Mouse (Mus musculus): ENCODE measurements around the gene Smoc2.
A peak's percentile ranks its signal among the peaks of the same experiment; 100 is the strongest.

Gene Smoc2

DNA sequence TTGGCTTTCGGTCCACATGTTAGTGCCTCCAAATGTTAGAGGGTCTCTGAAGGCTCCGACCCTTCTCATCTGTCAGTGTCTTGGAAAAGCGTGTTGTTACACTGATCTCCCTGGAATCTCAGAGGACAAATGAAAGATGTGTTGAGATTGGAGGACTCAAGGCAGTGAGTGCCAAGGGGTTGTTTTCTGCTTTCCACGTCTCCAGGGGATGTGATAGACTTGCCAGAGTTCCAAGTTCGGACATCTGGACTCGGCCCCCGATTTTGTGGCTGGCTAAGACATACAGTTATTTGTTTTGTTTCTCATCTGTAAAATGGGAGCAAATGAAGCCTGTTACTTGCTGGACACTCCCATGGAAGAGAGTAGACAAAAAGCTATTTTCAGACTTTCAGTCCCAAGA, 2.0 kb upstream of the Smoc2 start:
- DNase-seq (ENCODE audit: low spot score): no peak

- no peak for DNase-seq (ENCODE audit: low spot score)
These were observed 627 bp downstream of the Smoc2 start for GRCm38 (mm10) chr17:14279966-14280300.

DNA sequence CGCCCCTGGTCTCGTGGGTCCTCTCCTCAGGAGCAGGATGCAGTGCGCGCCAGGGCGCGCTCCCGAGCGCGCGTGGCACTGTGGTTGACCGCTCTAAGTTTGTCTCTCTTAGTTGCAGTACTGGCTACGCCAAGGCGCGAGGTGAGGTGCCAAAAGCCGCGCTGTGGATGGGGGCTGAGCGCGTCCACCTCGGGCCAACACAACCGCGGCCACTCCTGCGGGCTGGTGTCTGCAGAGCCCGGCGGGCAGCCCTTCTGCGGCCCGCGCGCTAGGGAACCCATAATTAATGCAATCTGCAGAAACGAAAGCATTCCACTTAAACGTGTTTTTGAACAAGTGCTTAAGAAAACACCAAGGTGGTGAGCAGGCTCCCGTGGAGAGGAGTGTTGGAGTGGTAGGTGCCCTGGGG, 1.1 kb downstream of the Smoc2 start:
- DNase-seq (ENCODE audit: low spot score): peak; percentile 11

DNA sequence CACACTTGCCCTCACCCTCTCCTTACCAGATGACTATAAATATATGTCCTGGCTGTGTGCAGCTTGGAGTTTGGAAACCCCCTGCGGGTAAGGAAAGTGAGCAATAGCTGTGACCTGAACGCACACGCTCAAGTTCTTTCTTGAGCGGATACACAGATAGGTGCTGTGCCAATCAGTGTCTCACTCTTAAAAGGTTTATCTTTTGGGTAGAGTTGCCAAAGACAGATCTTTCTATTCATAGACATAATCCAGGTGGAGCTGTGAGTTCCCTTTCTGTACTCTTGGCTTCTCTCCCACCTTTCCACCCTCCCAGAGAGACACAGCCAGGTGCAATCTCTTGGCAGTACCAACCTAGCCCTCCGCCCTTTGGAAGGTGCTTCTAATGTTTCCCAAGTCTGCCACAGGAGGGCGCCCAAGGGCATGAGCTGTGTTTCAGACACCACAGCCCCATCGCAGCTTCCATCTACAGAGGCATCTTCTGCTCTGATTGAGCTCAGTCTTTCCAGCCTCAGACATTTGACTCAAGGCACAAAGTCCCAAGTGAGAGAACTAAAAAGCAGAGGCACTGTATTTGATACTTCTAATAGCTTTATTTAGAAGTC, 8.8 kb downstream of the Smoc2 start:
- DNase-seq (ENCODE audit: low spot score): peak; percentile 89

DNA sequence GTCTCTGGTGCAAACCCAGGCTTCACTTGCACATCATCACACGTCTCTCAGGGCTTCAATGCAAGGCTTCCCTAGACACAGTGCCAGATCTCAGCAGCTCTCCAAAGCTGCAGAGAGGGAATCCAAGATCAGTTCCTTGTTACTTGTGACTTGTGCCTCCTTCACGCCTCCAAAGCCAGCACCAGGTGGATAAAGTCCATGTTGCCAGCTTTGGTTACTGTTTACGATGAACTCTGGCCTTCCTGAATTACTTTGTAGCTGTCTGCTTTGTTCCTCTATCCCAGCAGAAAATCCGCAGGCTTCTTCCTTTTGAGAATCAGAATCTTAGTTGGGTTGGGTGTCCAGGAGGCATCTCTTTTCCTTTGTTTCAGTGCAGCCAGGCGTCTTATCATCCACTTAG, 14.3 kb downstream of the Smoc2 start:
- DNase-seq (ENCODE audit: low spot score): no peak

- DNase-seq (ENCODE audit: low spot score): no peak
These were observed 15.8 kb downstream of the Smoc2 start for GRCm38 (mm10) chr17:14295146-14295545.

- no peak for DNase-seq (ENCODE audit: low spot score)
These were observed 21.1 kb downstream of the Smoc2 start for GRCm38 (mm10) chr17:14300361-14300760.

DNA sequence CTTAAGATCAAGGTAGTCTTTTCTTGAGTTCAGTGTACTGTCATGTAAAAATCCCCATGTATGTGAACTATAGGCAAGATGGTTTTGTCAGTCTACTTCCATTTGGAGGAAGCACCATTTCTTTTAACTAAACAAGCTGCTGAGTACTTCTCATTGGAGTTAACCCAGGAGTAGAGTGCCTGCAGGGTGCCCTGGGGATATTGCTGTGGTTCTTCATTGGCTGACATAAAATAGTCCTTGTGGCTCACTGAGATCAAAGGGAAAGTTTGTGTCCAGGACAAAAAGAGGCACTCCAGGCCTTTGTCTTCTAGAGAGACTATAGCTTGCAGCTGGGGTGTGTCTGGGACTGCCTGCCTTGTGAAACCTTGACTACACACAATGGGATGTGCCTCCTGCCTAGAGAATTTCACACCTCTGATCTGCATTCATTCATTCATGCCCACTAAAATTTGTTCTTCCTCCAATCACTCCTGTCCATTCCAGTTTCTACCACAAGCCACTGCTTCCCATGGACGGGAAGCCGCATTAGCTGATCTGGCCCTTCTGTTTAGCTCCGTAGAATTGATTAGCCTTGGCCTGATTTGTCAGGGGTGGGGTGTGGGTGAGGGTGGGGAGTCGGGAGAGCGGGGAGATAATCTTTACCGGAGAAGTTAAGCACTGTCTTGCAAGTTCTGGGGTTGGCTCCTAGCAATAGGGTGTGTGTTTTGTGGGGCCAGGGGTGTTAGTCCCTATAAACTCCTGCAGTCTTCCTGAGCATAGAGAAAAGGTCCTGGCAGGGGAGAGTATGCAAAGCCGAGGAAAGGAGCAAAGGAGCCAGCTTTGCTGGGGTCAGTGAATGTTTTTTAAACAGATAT, 22.4 kb downstream of the Smoc2 start:
- no peak for DNase-seq (ENCODE audit: low spot score)

GRCm38 (mm10) chr17:14302356-14302755, 23.1 kb downstream of the Smoc2 start:
- no peak for DNase-seq (ENCODE audit: low spot score)

GRCm38 (mm10) chr17:14303722-14304121, 24.4 kb downstream of the Smoc2 start:
- no peak for DNase-seq (ENCODE audit: low spot score)

DNA sequence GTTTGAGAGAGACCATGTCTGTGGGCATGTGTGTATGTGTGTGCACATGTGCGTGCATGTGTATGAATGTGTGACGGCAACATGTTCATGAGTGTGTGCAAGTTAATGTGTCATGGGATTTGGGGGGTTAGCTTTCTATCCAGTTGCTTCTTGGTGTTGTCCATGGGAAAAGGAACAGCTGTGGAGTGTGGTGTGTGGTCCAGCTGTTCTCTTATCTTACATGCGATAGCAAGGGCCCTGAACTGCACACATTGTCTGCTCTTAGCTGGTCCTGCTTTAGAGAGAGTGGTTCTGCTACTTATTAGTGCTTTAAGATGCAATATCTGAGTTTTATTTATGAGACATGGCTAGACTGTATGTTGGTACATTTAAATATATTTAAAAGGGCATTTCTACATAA, 30.6 kb downstream of the Smoc2 start:
- DNase-seq (ENCODE audit: low spot score): no peak

- no peak for DNase-seq (ENCODE audit: low spot score)
These were observed 33.1 kb downstream of the Smoc2 start for GRCm38 (mm10) chr17:14312440-14312839.

GRCm38 (mm10) chr17:14314308-14314707, 35.0 kb downstream of the Smoc2 start:
- DNase-seq (ENCODE audit: low spot score): no peak

GRCm38 (mm10) chr17:14316536-14316935, 37.2 kb downstream of the Smoc2 start:
- DNase-seq (ENCODE audit: low spot score): no peak

DNA sequence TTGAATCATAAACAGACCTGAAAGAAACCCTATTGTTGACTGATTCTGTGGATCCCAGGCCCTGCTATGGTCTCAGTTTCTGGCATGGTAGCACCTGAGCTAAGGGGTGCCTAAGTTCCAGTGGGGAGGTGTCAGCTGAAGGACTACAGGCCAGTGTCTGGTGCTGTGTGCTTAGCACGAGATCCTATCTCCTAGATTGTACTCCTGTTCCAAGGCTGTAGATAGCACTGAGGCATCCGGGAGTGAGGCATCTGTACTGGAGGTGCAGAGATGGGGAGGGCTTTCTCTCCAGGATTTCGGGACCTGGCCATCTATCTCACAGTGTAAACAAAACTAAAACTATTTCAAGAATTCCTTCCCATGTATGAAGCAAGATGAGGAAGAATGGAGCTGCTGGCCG, 38.1 kb downstream of the Smoc2 start:
- no peak for DNase-seq (ENCODE audit: low spot score)

DNA sequence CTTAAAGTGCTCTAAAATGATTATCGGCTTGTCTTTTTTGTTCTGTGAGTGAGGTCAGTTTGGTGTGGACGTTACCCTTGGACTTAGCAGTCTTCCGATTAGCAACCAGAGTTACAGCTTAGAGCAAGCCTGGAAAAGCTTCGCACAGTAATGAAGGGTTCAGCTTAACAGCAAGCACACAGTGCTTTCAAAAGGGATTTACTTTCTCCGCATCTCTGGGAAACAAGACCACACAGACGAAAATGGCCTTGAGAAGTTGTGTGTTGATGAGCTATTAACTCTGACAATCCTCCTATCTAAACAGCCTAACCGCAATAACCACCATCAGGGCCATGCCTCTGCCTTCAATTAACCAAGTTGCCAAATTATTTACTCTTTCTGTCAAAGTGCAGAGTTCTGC, 46.9 kb downstream of the Smoc2 start:
- DNase-seq (ENCODE audit: low spot score): no peak

DNA sequence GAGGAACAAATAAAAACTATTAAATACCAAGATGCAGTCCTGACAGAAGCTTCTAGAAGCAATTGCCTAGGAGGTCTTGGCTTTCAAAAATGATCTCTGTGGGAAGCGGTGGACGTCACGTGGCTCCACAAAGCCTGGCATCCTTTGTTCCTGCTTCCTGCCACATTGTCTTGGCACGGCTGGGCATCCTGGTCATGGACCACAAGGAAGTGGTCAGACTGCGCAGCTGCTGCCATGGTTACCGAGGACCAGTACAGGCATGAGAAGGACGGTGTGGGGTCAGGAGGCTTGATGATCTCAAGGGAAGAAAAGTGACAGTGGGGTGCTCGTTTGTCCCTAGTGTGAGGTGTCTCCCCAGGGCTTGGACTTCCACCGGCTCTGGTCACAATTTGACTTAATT, 48.7 kb downstream of the Smoc2 start:
- no peak for DNase-seq (ENCODE audit: low spot score)

GRCm38 (mm10) chr17:14330498-14330897, 51.2 kb downstream of the Smoc2 start:
- no peak for DNase-seq (ENCODE audit: low spot score)

DNA sequence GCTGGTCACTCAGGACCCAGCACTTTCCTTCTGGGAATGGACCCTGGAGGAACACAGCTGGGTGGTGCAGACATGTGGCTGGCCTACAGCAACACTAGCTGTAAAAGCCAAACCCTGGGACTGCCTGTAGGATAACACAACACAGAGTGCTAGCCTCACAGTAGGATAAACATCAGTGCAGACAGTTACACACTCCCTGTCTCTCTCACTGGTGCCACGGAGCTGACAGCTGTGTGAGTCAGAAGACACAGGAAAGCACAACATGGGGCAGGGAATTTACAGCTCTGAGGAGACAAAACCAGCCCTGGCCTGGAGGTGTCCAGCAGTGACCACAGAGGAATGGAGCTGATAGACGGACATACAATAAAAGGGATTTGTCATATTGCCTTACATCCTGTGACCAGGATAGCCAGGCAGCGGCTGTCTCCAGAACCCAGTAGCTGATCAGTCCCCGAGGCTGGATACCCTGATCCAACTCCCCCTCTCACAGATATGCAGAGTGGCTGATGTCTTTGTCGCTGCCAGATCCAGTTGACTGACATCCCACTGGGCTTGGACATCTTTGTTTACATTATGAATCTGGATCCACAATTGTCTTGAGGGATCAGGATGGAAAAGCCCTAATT, 60.7 kb downstream of the Smoc2 start:
- no peak for DNase-seq (ENCODE audit: low spot score)

DNA sequence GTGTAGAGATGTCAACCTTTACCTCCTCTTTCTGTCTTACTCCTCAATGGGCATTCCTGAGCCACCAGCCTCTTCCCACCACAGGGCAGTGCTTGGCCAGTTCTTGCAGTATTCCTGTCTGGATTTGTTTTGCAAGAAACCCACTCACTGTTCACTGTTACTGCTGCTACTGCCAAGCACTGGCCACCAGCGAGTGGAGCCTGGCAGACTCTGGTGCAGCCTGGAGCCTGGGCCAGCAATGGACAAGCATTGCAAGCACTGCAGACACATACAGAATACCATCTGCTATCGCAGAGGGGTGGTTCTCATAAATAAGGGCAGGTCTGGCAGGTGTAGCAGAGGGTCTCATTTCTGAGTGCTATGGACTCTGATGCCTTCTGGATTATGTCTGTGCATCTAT, 61.4 kb downstream of the Smoc2 start:
- DNase-seq (ENCODE audit: low spot score): no peak

DNA sequence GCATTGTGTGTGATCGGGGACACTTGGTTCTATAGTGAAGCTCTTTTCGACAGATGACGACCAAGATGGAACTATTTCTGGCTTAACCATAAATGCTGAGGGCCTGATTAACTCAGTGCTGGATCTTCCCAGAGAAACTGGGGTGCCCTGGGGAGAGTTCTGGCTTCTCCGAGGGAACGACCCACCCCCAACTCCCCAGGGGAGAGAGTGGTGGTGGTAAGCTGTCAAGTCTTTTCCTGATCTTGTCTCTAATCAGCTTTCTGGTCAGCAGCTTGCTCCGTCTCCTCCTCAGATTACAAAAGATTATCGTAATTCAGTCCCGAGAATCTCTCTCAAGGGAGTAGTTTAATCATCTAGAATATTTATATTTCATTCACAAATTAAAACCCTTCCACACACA, 63.2 kb downstream of the Smoc2 start:
- DNase-seq (ENCODE audit: low spot score): peak; percentile 5

DNA sequence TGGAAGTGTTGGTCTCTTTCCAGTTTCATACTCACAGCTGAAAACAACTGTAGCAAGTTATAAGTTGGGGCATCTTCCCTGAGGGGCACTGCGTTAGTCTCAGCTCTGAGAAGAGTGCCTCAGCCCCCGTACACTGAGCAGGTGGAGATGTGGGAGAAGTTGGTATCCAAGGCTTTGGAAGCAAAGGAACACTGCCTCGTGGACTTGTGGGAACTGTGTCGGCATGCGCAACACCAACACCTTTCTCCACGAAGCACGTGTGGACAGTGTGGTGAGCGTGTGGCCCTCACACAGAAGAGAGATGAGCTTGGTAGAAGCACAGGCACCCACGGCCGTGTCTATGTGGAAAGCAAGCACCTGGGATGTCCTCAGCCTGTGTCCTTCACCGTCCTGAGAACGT, 64.1 kb downstream of the Smoc2 start:
- DNase-seq (ENCODE audit: low spot score): no peak

DNA sequence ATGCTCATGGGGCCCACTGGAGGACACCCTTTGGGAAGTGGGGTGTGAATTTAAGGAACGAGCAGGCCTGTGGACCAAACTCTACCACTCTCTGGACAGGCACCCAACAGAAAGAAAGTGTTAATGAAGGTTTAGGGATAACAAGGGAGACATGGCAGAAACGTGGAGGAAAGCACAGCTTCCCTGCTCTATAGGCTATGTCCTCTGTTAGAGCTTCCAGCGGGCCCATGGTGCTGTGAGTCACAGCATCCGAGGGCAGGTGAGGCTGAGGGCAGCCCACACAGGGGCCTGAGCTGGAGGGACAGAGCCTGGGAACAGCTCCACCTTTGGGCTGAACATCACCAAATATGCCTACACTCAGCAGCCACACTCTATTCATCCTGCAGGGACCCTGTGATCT, 66.2 kb downstream of the Smoc2 start:
- DNase-seq (ENCODE audit: low spot score): no peak

- no peak for DNase-seq (ENCODE audit: low spot score)
These were observed 67.6 kb downstream of the Smoc2 start for GRCm38 (mm10) chr17:14346891-14347290.

All from retina, embryonic 14.5 days (tissue).